Mouse (Mus musculus) hindbrain, embryonic 14.5 days (tissue): ENCODE results near the gene Exd1. TPM values are rescaled to one million over a fixed set of nuclear protein-coding genes. Genes with fewer than 3 reads are reported as not detected.

Source experiments
- ATAC-seq: fragments of 200-750 bp; cut with Nextera tagmentation; 2 replicates; pipeline ENCODE4 v1.8.0; 2017; ENCODE audit warnings: moderate number of reproducible peaks, mild to moderate bottlenecking, moderate TSS enrichment, moderate library complexity; ENCODE audit not compliant: low FRiP score
- DNase-seq: peaks from one replicate; pipeline ENCODE4 v3.0.0-alpha.2; 2015; ENCODE audit warnings: low spot score
- H3K27ac ChIP-seq: fragments of 300-500 bp; sonication (generic); 2 replicates; pipeline ENCODE4 v1.5.1; 2014; ENCODE audit warnings: mild to moderate bottlenecking, moderate library complexity
- H3K27me3 ChIP-seq: fragments of 300-500 bp; sonication (generic); 2 replicates; pipeline ENCODE4 v1.6.1; 2014; ENCODE audit warnings: mild to moderate bottlenecking, low read length, mixed read lengths; ENCODE audit not compliant: control insufficient read depth, insufficient read depth
- H3K36me3 ChIP-seq: fragments of 300-500 bp; sonication (generic); replicated peaks from 2 replicates; pipeline ENCODE4 v1.6.1; 2014; ENCODE audit not compliant: control insufficient read depth, insufficient read depth
- H3K4me1 ChIP-seq: fragments of 300-500 bp; sonication (generic); replicated peaks from 2 replicates; pipeline ENCODE4 v1.6.1; 2014; ENCODE audit warnings: antibody characterized with exemption, low read length, mixed read lengths; ENCODE audit not compliant: control insufficient read depth, insufficient read depth
- H3K4me2 ChIP-seq: fragments of 300-500 bp; sonication (generic); replicated peaks from 2 replicates; pipeline ENCODE4 v1.6.1; 2014; ENCODE audit warnings: mild to moderate bottlenecking, moderate library complexity
- H3K4me3 ChIP-seq: fragments of 300-500 bp; sonication (generic); replicated peaks from 2 replicates; pipeline ENCODE4 v1.5.1; 2014; ENCODE audit warnings: mild to moderate bottlenecking, low read length
- H3K9ac ChIP-seq: fragments of 300-500 bp; sonication (generic); 2 replicates; pipeline ENCODE4 v1.6.1; 2014
- H3K9me3 ChIP-seq: fragments of 300-500 bp; sonication (generic); 2 replicates; pipeline ENCODE4 v1.6.1; 2016; ENCODE audit warnings: low read length; ENCODE audit not compliant: control insufficient read depth
- WGBS: fragments of 180-500 bp; shearing (Covaris S2); extraction: QIAGEN DNeasy Blood & Tissue Kit; methylation state at CpG from one replicate; pipeline ENCODE4 v1.1.7; 2014; 5-methylcytosine and 5-hydroxymethylcytosine counted together
- polyA plus RNA-seq: library from polyadenylated mRNA; unstranded; fragments of >200 nt; fragmentation: Nextera tagmentation; extraction: Ambion mirVana; gene quantifications from 2 replicates; pipeline ENCODE4 v1.2.1, GENCODE M21; 2014

The Exd1 gene
- polyA plus RNA-seq, 1 experiment from 2014 or later = 1.0 TPM

GRCm38 (mm10) chr2:119477571-119478396, 69.6 kb downstream of the Exd1 start, which contains the start of gene Ino80:
Ino80 (minus strand) TSS chr2:119477687.
- H3K4me2 ChIP-seq = peak within 1 kb of the TSS; percentile 70
- peaks cover 6% of the 10 kb centered on the region; the same call in 1 of the 2 replicates for H3K36me3 ChIP-seq
- peak within 1 kb of the TSS; percentile 97 for H3K9ac ChIP-seq
- H3K4me1 ChIP-seq = peaks cover 21% of the 10 kb centered on the region
- WGBS = under 1% methylated on average over 72 of the region's 72 CpGs
- H3K27me3 ChIP-seq = no peaks in the 10 kb centered on the region
- DNase-seq (peak; percentile 99), ATAC-seq (peak; percentile 97)
- no peaks in the 10 kb centered on the region for H3K9me3 ChIP-seq
- peak within 1 kb of the TSS; percentile 98 for H3K27ac ChIP-seq
- H3K4me3 ChIP-seq = peak within 1 kb of the TSS; percentile 89

GRCm38 (mm10) chr2:119476621-119477391, 70.6 kb downstream of the Exd1 start:
- peak overlapping the region; percentile 97 for H3K9ac ChIP-seq
- DNase-seq (peak; percentile 49), ATAC-seq (peak; percentile 66)
- H3K27ac ChIP-seq = peak overlapping the region; percentile 98
- peaks cover 21% of the 10 kb centered on the region for H3K4me1 ChIP-seq
- peak overlapping the region; percentile 89 for H3K4me3 ChIP-seq
- WGBS = under 1% methylated on average over 42 of the region's 44 CpGs
- peak overlapping the region; percentile 70 for H3K4me2 ChIP-seq
- peaks cover 6% of the 10 kb centered on the region; the same call in 1 of the 2 replicates for H3K36me3 ChIP-seq
- no peaks in the 10 kb centered on the region for H3K27me3 ChIP-seq
- H3K9me3 ChIP-seq = no peaks in the 10 kb centered on the region

GRCm38 (mm10) chr2:119476166-119476565, 71.3 kb downstream of the Exd1 start:
- no peaks in the 10 kb centered on the region for H3K27me3 ChIP-seq
- peak overlapping the region; percentile 97 for H3K9ac ChIP-seq
- peak overlapping the region; percentile 89 for H3K4me3 ChIP-seq
- WGBS = 28% methylated on average over 7 of the region's 7 CpGs
- peaks cover 21% of the 10 kb centered on the region for H3K4me1 ChIP-seq
- H3K9me3 ChIP-seq = no peaks in the 10 kb centered on the region
- ATAC-seq (no peak), DNase-seq (no peak)
- H3K27ac ChIP-seq = no peak overlapping the region
- H3K36me3 ChIP-seq = peaks cover 6% of the 10 kb centered on the region; the same call in 1 of the 2 replicates
- peak overlapping the region; percentile 70 for H3K4me2 ChIP-seq

Other genes starting within 250 kb of the Exd1 start
- gene Dll4, start 221.8 kb downstream of the Exd1 start, polyA plus RNA-seq = 3.9 and 4.8 TPM in 2 replicates
- 8.8 and 10.3 TPM in 2 replicates for gene Chac1, start 196.4 kb downstream of the Exd1 start, polyA plus RNA-seq
- gene Ino80, start 69.9 kb downstream of the Exd1 start, polyA plus RNA-seq = 4.7 and 4.8 TPM in 2 replicates
- gene Chp1, start 70 bp upstream of the Exd1 start, polyA plus RNA-seq = 58.5 and 59.1 TPM in 2 replicates
- gene Nusap1, start 70.7 kb upstream of the Exd1 start, polyA plus RNA-seq = 11.0 and 13.8 TPM in 2 replicates
- 3.2 and 6.1 TPM in 2 replicates for gene Oip5, start 70.8 kb upstream of the Exd1 start, polyA plus RNA-seq
- gene Ndufaf1, start 115.2 kb upstream of the Exd1 start, polyA plus RNA-seq = 37.4 and 37.9 TPM in 2 replicates
- 35.5 and 36.2 TPM in 2 replicates for gene Rtf1, start 127.4 kb upstream of the Exd1 start, polyA plus RNA-seq
- gene Itpka, start 194.7 kb upstream of the Exd1 start, polyA plus RNA-seq = 0.31 and 0.33 TPM in 2 replicates
- 1.6 and 2.7 TPM in 2 replicates for gene Ltk, start 212.8 kb upstream of the Exd1 start, polyA plus RNA-seq
- gene Rpap1, start 239.9 kb upstream of the Exd1 start, polyA plus RNA-seq = 15.8 and 18.1 TPM in 2 replicates